Mouse (Mus musculus) stomach, postnatal 0 days (tissue): Measurements from ENCODE around the gene Fam196a. TPM values are rescaled to one million over a fixed set of nuclear protein-coding genes. Genes with fewer than 3 reads are reported as not detected.
A peak's percentile ranks its signal among the peaks of the same experiment; 100 is the strongest.

ENCODE experiments used
- ATAC-seq: fragments of 200-750 bp; cut with Nextera tagmentation; 2 replicates; pipeline ENCODE4 v1.8.0; 2017; ENCODE audit not compliant: low FRiP score, low TSS enrichment
- DNase-seq: peaks from one replicate; pipeline ENCODE4 v3.0.0-alpha.2; 2016; ENCODE audit warnings: low spot score
- H3K27ac ChIP-seq: fragments of 300-500 bp; sonication (generic); replicated peaks from 2 replicates; pipeline ENCODE4 v1.5.1; 2014; ENCODE audit warnings: mild to moderate bottlenecking, control low read depth
- H3K27me3 ChIP-seq: fragments of 300-500 bp; sonication (generic); 2 replicates; pipeline ENCODE4 v1.6.1; 2014; ENCODE audit warnings: low read length; ENCODE audit not compliant: control insufficient read depth, insufficient read depth
- H3K36me3 ChIP-seq: fragments of 300-500 bp; sonication (generic); 2 replicates; pipeline ENCODE4 v1.6.1; 2014; ENCODE audit warnings: low read length, mixed read lengths; ENCODE audit not compliant: control insufficient read depth, insufficient read depth
- H3K4me1 ChIP-seq: fragments of 300-500 bp; sonication (generic); replicated peaks from 2 replicates; pipeline ENCODE4 v1.6.1; 2014; ENCODE audit warnings: antibody characterized with exemption; ENCODE audit not compliant: control insufficient read depth, insufficient read depth
- H3K4me2 ChIP-seq: fragments of 300-500 bp; sonication (generic); replicated peaks from 2 replicates; pipeline ENCODE4 v1.6.1; 2014; ENCODE audit warnings: low read depth, mild to moderate bottlenecking, control low read depth, moderate library complexity
- H3K4me3 ChIP-seq: fragments of 300-500 bp; sonication (generic); 2 replicates; pipeline ENCODE4 v1.5.1; 2014; ENCODE audit warnings: low read depth, low read length, control low read depth
- H3K9ac ChIP-seq: fragments of 300-500 bp; sonication (generic); 2 replicates; pipeline ENCODE4 v1.6.1; 2014; ENCODE audit warnings: mild to moderate bottlenecking, low read length, control low read depth, mixed read lengths
- H3K9me3 ChIP-seq: fragments of 300-500 bp; sonication (generic); 2 replicates; pipeline ENCODE4 v1.6.1; 2016; ENCODE audit warnings: low read length; ENCODE audit not compliant: control insufficient read depth
- CTCF ChIP-seq: IDR thresholded peaks from 2 replicates; pipeline ENCODE4 v1.5.1; 2016; ENCODE audit warnings: antibody characterized with exemption, low read depth, mild to moderate bottlenecking, moderate library complexity
- EP300 ChIP-seq: optimal IDR thresholded peaks from 2 replicates; pipeline ENCODE3; 2016; ENCODE audit warnings: antibody characterized with exemption
- WGBS: fragments of 180-500 bp; shearing (Covaris S2); extraction: QIAGEN DNeasy Blood & Tissue Kit; methylation state at CpG from one replicate; pipeline ENCODE4 v1.1.7; 2014; 5-methylcytosine and 5-hydroxymethylcytosine counted together
- polyA plus RNA-seq: library from polyadenylated mRNA; unstranded; fragments of >200 nt; fragmentation: Nextera tagmentation; extraction: Ambion mirVana; gene quantifications from 2 replicates; pipeline ENCODE4 v1.2.1, GENCODE M21; 2015

Gene Fam196a
- polyA plus RNA-seq, 1 experiment from 2014 or later, result 0.51 TPM

- Histone ChIP-seq H3K4me1 (no peaks in the 10 kb centered on the region), H3K27ac (no peak overlapping the region), H3K9me3 (no peaks in the 10 kb centered on the region), H3K4me3 (no peak overlapping the region), H3K36me3 (no peaks in the 10 kb centered on the region), H3K27me3 (no peaks in the 10 kb centered on the region), H3K4me2 (no peak overlapping the region), H3K9ac (no peak overlapping the region)
- ATAC-seq (no peak), DNase-seq (no peak)
- WGBS, result 73% methylated on average over 6 of the region's 6 CpGs
- TF ChIP-seq EP300 (no peak), CTCF (no peak)
Observed at GRCm38 (mm10) chr7:134943063-134943462, 4.8 kb upstream of the Fam196a start.

- DNase-seq, result no peak
- H3K27ac ChIP-seq, result no peak overlapping the region
- no peaks in the 10 kb centered on the region for H3K27me3 ChIP-seq
- TF ChIP-seq EP300 (no peak), CTCF (no peak)
- H3K36me3 ChIP-seq, result no peaks in the 10 kb centered on the region
- H3K4me3 ChIP-seq, result no peak overlapping the region
- no peak for ATAC-seq
- no peak overlapping the region for H3K9ac ChIP-seq
- 96% methylated on average over 6 of the region's 6 CpGs for WGBS
- peaks cover 3% of the 10 kb centered on the region; the same call in 1 of the 2 replicates for H3K4me1 ChIP-seq
- no peak overlapping the region for H3K4me2 ChIP-seq
- no peaks in the 10 kb centered on the region for H3K9me3 ChIP-seq
Observed at GRCm38 (mm10) chr7:134941891-134942290, 3.7 kb upstream of the Fam196a start.

- Histone ChIP-seq H3K4me3 (peak overlapping the region; percentile 47), H3K27ac (no peak overlapping the region), H3K9me3 (no peaks in the 10 kb centered on the region), H3K9ac (peak overlapping the region; percentile 43), H3K27me3 (no peaks in the 10 kb centered on the region), H3K36me3 (no peaks in the 10 kb centered on the region), H3K4me2 (peak overlapping the region; percentile 90), H3K4me1 (peaks cover 3% of the 10 kb centered on the region; the same call in 1 of the 2 replicates)
- 3% methylated on average over 30 of the region's 37 CpGs for WGBS
- DNase-seq, result peak; percentile 24
- no peak for TF ChIP-seq EP300
- ATAC-seq, result peak; percentile 18; the same call in 1 of the 2 replicates
Observed at GRCm38 (mm10) chr7:134937471-134937926, 731 bp downstream of the Fam196a start.

- Histone ChIP-seq H3K4me1 (no peaks in the 10 kb centered on the region), H3K9me3 (no peaks in the 10 kb centered on the region), H3K27ac (no peak overlapping the region), H3K36me3 (no peaks in the 10 kb centered on the region), H3K9ac (no peak overlapping the region), H3K4me2 (no peak overlapping the region), H3K27me3 (no peaks in the 10 kb centered on the region), H3K4me3 (no peak overlapping the region)
- TF ChIP-seq EP300, result no peak
- TF ChIP-seq CTCF, result no peak
- WGBS, result 63% methylated on average over 2 of the region's 2 CpGs
- DNase-seq, result no peak
- ATAC-seq, result no peak
Observed at GRCm38 (mm10) chr7:134931886-134932285, 6.3 kb downstream of the Fam196a start.

- H3K4me1 ChIP-seq, result no peaks in the 10 kb centered on the region
- no peak for TF ChIP-seq CTCF
- no peak for TF ChIP-seq EP300
- ATAC-seq (no peak), DNase-seq (no peak)
- no peak overlapping the region for H3K9ac ChIP-seq
- H3K27ac ChIP-seq, result no peak overlapping the region
- no peaks in the 10 kb centered on the region for H3K9me3 ChIP-seq
- H3K4me2 ChIP-seq, result no peak overlapping the region
- 86% methylated on average over 2 of the region's 2 CpGs for WGBS
- no peaks in the 10 kb centered on the region for H3K36me3 ChIP-seq
- no peak overlapping the region for H3K4me3 ChIP-seq
- H3K27me3 ChIP-seq, result no peaks in the 10 kb centered on the region
Observed at GRCm38 (mm10) chr7:134901992-134902391, 36.2 kb downstream of the Fam196a start.

DNA sequence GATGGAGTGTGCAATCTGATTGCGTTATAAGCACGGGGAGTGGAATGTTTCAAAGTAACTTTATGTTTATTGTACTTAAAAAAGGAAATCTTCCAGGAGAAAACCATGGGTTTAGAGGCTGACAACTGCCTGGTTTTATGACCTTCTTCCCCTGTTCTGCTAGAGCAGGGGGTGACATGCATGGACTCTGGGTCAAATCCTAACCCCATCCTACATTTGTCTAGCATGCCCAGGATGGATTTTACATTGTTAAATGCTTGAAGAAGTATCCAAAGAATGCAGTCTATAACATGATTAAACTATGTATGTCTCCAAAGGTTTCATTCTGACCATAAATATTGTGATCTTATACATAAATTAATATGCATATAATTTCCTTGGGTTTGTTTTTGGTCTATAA, 38.8 kb downstream of the Fam196a start:
- Histone ChIP-seq H3K4me2 (no peak overlapping the region), H3K27ac (no peak overlapping the region), H3K4me1 (no peaks in the 10 kb centered on the region), H3K4me3 (no peak overlapping the region), H3K36me3 (no peaks in the 10 kb centered on the region), H3K9me3 (no peaks in the 10 kb centered on the region), H3K27me3 (no peaks in the 10 kb centered on the region), H3K9ac (no peak overlapping the region)
- 57% methylated on average over 2 of the region's 2 CpGs for WGBS
- no peak for ATAC-seq
- TF ChIP-seq CTCF (no peak), EP300 (no peak)
- no peak for DNase-seq
